Mouse (Mus musculus) thymus, postnatal 0 days (tissue): ENCODE results near the gene Bgn. TPM values are rescaled to one million over a fixed set of nuclear protein-coding genes. Genes with fewer than 3 reads are reported as not detected.

Source experiments
- polyA plus RNA-seq: library from polyadenylated mRNA; unstranded; fragments of >200 nt; fragmentation: Nextera tagmentation; extraction: Ambion mirVana; gene quantifications from 2 replicates; pipeline ENCODE4 v1.2.1, GENCODE M21; 2015

The Bgn gene
- polyA plus RNA-seq, 1 experiment from 2014 or later = 9.5 TPM

Other genes starting within 250 kb of the Bgn start
- 24.2 and 36.5 TPM in 2 replicates for gene Xlr4c, start 240.5 kb upstream of the Bgn start, polyA plus RNA-seq
- not detected in 2 replicates for gene Xlr3c, start 218.2 kb upstream of the Bgn start, polyA plus RNA-seq
- gene Xlr5a, start 190.6 kb upstream of the Bgn start, polyA plus RNA-seq = 0.18 TPM in 1 of 2 replicates, not detected in the other
- 0.10 TPM in 1 of 2 replicates, not detected in the other for gene Xlr5c, start 190.6 kb upstream of the Bgn start, polyA plus RNA-seq
- gene Gm45015, start 146.8 kb upstream of the Bgn start, polyA plus RNA-seq = not detected in 2 replicates
- 5.6 and 5.7 TPM in 2 replicates for gene Zfp275, start 141.0 kb upstream of the Bgn start, polyA plus RNA-seq
- gene Gm18336, start 84.9 kb upstream of the Bgn start, polyA plus RNA-seq = not detected in 2 replicates
- not detected in 2 replicates for gene Zfp92, start 72.5 kb upstream of the Bgn start, polyA plus RNA-seq
- 0.50 and 0.77 TPM in 2 replicates for gene Trex2, start 48.3 kb upstream of the Bgn start, polyA plus RNA-seq
- 44.7 and 46.3 TPM in 2 replicates for gene Haus7, start 24.6 kb upstream of the Bgn start, polyA plus RNA-seq
- 0.03 TPM in 1 of 2 replicates, not detected in the other for gene Atp2b3, start 19.5 kb downstream of the Bgn start, polyA plus RNA-seq
- 0.35 and 0.46 TPM in 2 replicates for gene Dusp9, start 155.8 kb downstream of the Bgn start, polyA plus RNA-seq
- gene Pnck, start 176.5 kb downstream of the Bgn start, polyA plus RNA-seq = 5.4 and 6.4 TPM in 2 replicates
- gene Slc6a8, start 189.5 kb downstream of the Bgn start, polyA plus RNA-seq = 5.1 TPM in 2 replicates
- 292 and 314 TPM in 2 replicates for gene Bcap31, start 232.6 kb downstream of the Bgn start, polyA plus RNA-seq
- gene Abcd1, start 233.0 kb downstream of the Bgn start, polyA plus RNA-seq = 29.4 and 34.3 TPM in 2 replicates